Mouse (Mus musculus) CD4-positive, CD25-positive, alpha-beta regulatory T cell, adult 2 months (primary cell): Measurements from ENCODE around the gene Crtc1.

ENCODE experiments used
- DNase-seq: peaks from one replicate; pipeline ENCODE4 v3.0.0-alpha.2; 2012; ENCODE audit warnings: low read depth, low spot score

Gene Crtc1

GRCm38 (mm10) chr8:70439055-70439847 lies at the start of gene Crtc1:
Gene Crtc1 (minus strand): TSS chr8:70439579.
- DNase-seq = peak; percentile 99

- peak; percentile 34 for DNase-seq
Measured at GRCm38 (mm10) chr8:70488931-70489470, 49.6 kb upstream of the Crtc1 start.

- DNase-seq = peak; percentile 36
Measured at GRCm38 (mm10) chr8:70487993-70488796, 48.8 kb upstream of the Crtc1 start.

GRCm38 (mm10) chr8:70486941-70487520 lies 47.7 kb upstream of the Crtc1 start, which contains the start of gene Tmem59l:
Gene Tmem59l (minus strand): TSS chr8:70487358.
- DNase-seq = no peak

- DNase-seq = no peak
Measured at GRCm38 (mm10) chr8:70486191-70486681, 46.9 kb upstream of the Crtc1 start.

- no peak for DNase-seq
Measured at GRCm38 (mm10) chr8:70482943-70483342, 43.6 kb upstream of the Crtc1 start.

GRCm38 (mm10) chr8:70481908-70482307 lies 42.5 kb upstream of the Crtc1 start:
- no peak for DNase-seq

- DNase-seq = peak; percentile 67
Measured at GRCm38 (mm10) chr8:70477269-70477982, 38.0 kb upstream of the Crtc1 start.

- DNase-seq = peak; percentile 96
Measured at GRCm38 (mm10) chr8:70476333-70477268, 37.2 kb upstream of the Crtc1 start, which contains the start of gene Klhl26. Gene Klhl26 (minus strand): TSS chr8:70476968.

GRCm38 (mm10) chr8:70471856-70472255 lies 32.5 kb upstream of the Crtc1 start:
- DNase-seq = no peak

- no peak for DNase-seq
Measured at GRCm38 (mm10) chr8:70469938-70470337, 30.6 kb upstream of the Crtc1 start.

- DNase-seq = no peak
Measured at GRCm38 (mm10) chr8:70469295-70469916, 30.0 kb upstream of the Crtc1 start.

- no peak for DNase-seq
Measured at GRCm38 (mm10) chr8:70468733-70469132, 29.4 kb upstream of the Crtc1 start.

- DNase-seq = no peak
Measured at GRCm38 (mm10) chr8:70467907-70468306, 28.5 kb upstream of the Crtc1 start.

- no peak for DNase-seq
Measured at GRCm38 (mm10) chr8:70467229-70467725, 27.9 kb upstream of the Crtc1 start.

- no peak for DNase-seq
Measured at GRCm38 (mm10) chr8:70466771-70467170, 27.4 kb upstream of the Crtc1 start.

GRCm38 (mm10) chr8:70466305-70466704 lies 26.9 kb upstream of the Crtc1 start:
- no peak for DNase-seq

GRCm38 (mm10) chr8:70465701-70466100 lies 26.3 kb upstream of the Crtc1 start:
- no peak for DNase-seq

GRCm38 (mm10) chr8:70464162-70464561 lies 24.8 kb upstream of the Crtc1 start:
- no peak for DNase-seq
